Mouse (Mus musculus) spleen, adult 2 months (tissue): ENCODE results near the gene Gm10799.

Experiments used
- CTCF ChIP-seq: fragments of 200-500 bp; IDR thresholded peaks from 2 replicates; pipeline ENCODE4 v1.5.1; 2011; ENCODE audit warnings: mild to moderate bottlenecking, inconsistent platforms; ENCODE audit not compliant: insufficient read depth, insufficient read length, insufficient replicate concordance; ENCODE audit errors: extremely low read depth
- POLR2A ChIP-seq: fragments of 200-500 bp; IDR thresholded peaks from 2 replicates; pipeline ENCODE4 v1.6.1; 2011; ENCODE audit warnings: low read depth, low read length, inconsistent platforms

DNA sequence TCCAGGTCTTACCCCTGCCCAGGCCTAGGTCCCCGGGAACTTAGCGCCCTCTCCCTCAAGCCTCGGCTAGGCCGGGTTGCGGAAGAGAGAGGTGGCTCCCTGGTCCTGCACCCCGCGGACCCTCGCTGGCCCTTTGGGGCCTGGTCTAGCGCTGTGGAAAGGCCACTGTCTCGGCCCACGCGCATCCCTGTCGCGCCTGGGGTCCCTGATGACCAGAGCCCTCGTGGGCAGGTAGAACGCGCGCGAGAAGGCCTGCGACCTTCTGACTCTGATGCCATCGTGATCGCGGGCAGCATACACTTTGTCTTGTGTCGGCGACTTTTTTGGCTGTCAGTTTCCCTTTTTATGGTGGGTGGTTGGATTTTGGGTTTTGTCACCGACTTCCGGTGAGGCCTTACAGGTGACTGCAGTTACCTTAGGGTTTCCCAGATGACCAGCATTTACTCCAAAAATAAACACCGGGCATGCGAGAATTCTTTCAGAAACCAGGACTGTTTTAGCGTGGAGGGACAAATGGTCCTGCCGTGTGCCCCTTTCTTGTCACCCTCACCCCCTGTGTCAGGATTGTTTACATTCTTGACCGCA lies 40.1 kb downstream of the Gm10799 start, which contains the start of gene 4931422A03Rik:
- no peak for TF ChIP-seq POLR2A
- no peak for TF ChIP-seq CTCF
